Mouse (Mus musculus): ENCODE data around the gene Pdhb.
"Not testable (repeated sequence)": the region's sequence is repeated elsewhere in the genome, so short reads cannot be mapped to it uniquely, and the experiment has no call there.

Gene Pdhb

DNA sequence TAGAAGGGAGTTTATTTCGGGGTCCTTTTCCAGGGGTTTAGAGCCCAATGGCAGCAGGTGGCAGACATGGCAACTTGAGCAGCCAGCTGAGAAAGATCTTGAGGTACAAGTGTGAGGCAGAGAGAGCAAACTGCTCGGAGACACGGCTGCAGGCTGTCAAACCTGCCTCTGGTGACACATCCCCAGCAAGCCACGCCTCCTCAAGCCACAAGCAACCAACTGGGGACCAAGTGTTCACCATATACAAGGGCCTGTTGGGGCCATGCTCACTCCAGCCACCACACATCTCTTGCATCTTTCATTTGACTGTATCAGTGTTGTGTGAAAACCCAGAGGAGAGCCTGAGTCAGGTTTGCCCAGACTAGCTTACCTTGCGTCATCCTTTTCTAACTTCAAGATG is 44.9 kb downstream of the Pdhb start:
- DNase-seq = no peak

DNA sequence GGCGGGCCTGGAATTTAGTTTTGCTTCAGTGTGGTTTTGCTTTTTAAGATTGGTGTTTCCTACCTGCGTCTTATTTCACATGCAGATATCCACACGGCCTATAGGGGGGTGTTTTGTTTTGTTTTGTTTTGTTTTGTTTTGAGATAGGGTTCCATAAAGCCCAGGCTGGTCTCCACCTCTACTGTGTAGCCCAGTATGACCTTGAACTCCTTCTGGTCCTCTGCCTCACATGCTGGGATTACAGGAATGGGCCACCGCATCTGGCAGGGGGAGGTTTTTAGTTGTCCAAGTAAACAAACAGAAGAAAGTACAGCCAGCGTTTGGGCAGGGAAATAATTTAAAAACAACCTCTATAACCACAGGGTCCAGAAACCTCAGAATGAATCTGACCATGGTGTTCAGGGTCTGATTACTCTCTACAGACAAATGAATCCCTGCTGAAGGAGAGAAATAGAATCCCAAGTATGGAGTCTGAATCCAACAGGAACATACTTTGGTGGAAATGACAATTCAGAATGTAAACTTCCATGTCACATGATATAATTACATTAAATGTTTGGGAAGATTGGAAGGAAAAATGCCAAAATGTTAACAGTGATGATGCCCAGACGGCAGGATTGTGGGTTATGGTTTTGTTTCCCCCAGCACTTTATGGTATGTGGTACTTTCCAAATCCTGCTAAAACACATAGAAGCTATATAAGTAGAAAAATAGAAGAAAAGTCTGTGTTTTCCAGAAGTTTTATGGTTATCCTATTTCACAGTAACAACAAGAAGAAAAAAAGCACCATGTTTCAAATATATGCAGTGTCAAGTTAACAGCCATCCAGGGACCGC is 48.6 kb downstream of the Pdhb start:
- DNase-seq = no peak

DNA sequence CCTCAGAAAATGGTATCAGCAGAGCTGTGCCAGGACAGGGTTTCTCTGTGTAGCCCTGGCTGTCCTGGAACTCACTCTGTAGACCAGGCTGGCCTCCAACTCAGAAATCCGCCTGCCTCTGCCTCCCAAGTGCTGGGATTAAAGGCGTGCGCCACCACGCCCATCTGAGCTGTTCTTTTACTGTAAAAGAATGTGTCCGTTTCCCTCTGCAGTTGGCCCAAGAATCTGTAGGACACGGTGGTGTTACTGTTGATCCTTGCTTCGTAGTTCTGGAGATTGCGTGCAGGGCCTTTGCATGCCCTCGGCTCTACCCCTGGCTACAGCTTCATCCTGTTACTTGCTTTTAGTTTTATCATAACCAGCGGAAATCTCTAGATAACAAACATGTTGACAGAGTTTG is 49.2 kb downstream of the Pdhb start:
- not testable (repeated sequence) for DNase-seq

DNA sequence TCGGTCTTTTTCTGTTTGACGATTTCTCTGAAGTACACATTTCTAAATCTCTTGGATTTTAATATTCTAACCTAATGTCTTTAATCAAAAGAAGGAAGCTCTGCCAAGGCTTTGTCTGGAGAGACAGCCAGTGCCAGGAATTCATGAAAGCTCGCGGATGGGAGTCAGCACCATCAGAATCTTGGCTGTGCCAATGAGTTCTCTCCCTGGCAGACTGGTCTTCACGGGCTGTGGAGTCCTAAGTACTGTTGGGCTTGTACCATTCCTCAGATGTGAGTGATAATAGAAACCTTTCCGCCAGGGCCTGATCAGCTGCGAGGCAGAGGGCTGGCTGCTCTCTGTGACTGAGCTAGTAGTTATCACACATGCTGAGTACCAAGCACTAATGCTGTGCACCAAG is 49.7 kb downstream of the Pdhb start:
- DNase-seq = no peak

DNA sequence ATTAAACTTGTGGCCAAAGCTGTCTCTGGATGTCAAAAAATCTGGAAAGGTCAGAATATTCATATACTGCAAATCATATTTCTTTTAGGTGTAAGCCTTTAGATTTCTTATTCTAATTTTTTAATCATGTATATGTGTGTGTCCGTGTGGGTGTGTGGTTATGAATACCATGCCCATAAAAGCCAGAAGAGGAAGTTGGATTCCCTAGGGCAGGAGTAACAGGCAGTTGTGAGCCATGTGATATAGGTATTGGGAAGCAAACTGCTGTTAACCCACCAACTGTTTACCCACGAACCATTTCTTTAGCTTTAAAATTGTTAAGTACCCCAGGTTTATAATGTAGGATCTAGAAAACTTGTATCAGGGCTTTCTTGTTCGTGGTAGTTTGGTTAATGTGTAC is 52.9 kb downstream of the Pdhb start:
- no peak for DNase-seq

DNA sequence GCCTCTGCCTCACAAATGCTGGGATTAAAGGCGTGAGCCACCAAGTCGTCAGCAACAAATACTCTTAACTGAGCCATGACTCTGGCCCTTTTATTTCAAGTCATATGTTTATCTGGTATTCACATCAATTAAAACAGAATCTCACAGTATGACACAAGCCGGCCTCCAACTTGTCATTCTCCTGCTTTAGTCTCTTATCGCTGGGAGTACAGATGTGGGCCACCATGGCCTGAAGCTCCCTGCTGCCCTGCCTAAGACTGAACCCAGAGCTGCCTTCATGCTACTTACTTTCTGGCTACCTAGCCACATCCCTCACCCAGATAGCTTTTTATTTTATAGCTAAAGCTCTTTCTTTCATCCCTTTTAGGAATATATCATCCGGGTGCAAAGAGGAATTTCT is 53.4 kb downstream of the Pdhb start:
- DNase-seq = no peak

DNA sequence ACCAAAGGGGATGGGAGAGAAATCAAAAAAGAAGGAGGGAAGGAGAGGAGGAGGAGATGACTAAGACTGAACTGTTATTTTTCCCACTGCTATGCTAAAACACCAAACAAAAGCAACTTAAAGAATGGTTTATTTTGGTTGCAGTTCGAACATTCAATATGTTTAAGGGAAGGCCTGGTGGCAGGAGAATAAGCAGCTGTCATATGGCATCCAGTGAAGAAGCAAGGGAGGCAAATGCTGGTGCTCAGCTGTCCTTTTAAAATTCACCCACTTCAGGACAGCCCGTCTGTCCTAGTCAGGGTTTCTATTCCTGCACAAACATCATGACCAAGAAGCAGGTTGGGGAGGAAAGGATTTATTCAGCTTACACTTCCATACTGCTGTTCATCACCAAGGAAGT is 55.5 kb downstream of the Pdhb start:
- DNase-seq = no peak
